Mouse (Mus musculus): Measurements from ENCODE around the gene Shroom3. TPM values are rescaled to one million over a fixed set of nuclear protein-coding genes. Genes with fewer than 3 reads are reported as not detected.
A peak's percentile ranks its signal among the peaks of the same experiment; 100 is the strongest.

The Shroom3 gene
- total RNA-seq (2018; cell fraction: chromatin; rRNA removed) = 1 to 10 TPM in 1 of 26 experiments, not detected in 25; 1.5 TPM
- under 1 TPM in 8 of 26 experiments, not detected in 18; 0.03 to 0.07 (median 0.04) TPM for total RNA-seq (2018; cell fraction: cytosol; rRNA removed)
- total RNA-seq (2018; cell fraction: nucleus; rRNA removed) = under 1 TPM in 2 of 26 experiments, not detected in 24; 0.17 TPM
- polyA plus RNA-seq (2018) = not detected in 3 replicates

DNA sequence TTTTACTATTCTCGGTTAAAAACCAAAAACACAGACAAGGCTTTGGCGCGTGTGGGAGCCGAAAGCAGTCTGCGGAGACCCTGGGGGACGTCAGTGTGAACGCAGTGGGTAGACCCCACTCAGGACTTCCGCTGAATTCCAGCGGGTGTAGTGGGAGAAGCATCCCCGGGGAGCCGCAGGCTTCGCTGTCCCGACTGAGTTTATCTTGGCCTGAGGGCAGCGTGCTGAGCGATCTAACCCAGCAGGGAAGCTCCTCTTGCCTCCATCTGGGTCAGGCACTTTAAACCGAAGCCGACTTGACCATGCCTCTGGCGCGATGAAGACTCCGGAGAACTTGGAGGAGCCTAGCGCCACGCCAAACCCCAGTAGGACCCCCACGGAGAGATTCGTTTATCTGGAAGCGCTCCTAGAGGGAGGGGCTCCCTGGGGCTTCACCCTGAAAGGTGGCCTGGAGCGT, at the start of gene Shroom3:
Shroom3 (plus strand) TSS at position 85 of the 457 bp plus-strand sequence.
- Histone ChIP-seq H3K36me3 (ENCODE audit: inconsistent target) (no peaks in the 10 kb centered on the region), H3K27ac (no peak within 1 kb of the TSS), H3K79me2 (ENCODE audit: inconsistent target) (no peaks in the 10 kb centered on the region), H3K4me3 (ENCODE audit: inconsistent target) (peak within 1 kb of the TSS; percentile 2; the same call in 1 of the 2 replicates)
- WGBS (ENCODE audit: missing documents) = 5% methylated on average over 26 of the region's 26 CpGs

DNA sequence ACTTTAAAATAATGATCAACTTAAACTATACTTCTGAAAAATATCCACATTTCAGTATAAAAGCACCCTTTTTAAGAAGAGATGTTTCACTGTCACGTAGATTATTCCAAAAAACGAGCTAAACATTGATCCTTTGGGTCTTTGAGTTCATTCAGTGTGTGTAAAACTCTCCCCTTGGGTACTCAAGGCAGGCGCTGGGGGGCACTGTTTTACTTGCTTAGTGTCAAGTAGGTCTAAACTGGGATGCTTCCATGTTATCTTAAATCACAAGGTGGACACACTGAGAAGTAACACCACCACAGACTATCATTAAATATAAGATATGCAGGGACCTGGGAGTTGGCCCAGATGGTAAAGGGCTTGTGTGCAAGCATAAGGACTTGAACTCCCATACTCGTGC, 49.7 kb upstream of the Shroom3 start:
- WGBS (ENCODE audit: missing documents) = 87% methylated on average over 4 of the region's 4 CpGs
- no peak overlapping the region for H3K4me3 ChIP-seq (ENCODE audit: inconsistent target)
- H3K27ac ChIP-seq = no peak overlapping the region
- H3K79me2 ChIP-seq (ENCODE audit: inconsistent target) = no peaks in the 10 kb centered on the region
- no peaks in the 10 kb centered on the region for H3K36me3 ChIP-seq (ENCODE audit: inconsistent target)

DNA sequence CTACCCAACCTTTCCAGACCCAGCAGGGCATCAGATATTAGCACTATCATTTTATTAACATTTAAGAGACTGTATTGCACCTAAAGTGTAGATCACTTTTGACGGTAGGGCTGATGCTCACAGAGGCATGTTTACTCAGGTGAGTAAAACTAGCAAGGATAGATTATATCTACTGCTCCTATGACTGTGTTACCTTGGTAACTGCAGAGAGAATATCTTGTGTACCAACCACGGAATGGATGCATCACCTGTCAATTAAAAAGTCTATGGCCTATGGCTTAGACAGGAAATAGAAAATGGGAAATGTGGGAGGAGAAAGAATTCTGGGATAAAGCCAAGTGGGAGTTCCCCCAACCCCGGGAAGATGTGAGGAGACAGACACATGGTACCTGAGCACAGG, 48.3 kb upstream of the Shroom3 start:
- 88% methylated on average over 3 of the region's 3 CpGs for WGBS (ENCODE audit: missing documents)
- no peak overlapping the region for H3K27ac ChIP-seq
- no peak overlapping the region for H3K4me3 ChIP-seq (ENCODE audit: inconsistent target)

DNA sequence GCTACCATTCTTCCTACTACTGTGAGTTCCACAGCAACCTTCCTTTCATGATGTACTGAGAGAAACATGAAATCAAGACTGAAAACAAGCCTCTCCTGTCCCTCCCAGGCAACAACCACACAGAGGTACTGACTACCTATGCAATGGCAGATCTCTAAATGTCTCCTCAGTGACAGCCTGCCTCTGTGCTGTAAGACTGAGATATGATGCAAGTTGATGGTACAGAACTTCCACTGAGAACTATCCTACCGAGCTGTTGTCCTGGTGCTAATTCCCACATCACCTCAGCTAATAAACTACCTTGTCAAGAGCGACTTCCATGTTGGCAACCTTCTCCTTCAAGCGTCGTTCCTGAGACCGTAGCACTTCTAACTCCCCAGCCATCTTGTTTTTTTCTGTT, 47.3 kb upstream of the Shroom3 start:
- WGBS (ENCODE audit: missing documents) = 98% methylated on average over 5 of the region's 5 CpGs
- Histone ChIP-seq H3K79me2 (ENCODE audit: inconsistent target) (no peaks in the 10 kb centered on the region), H3K27ac (no peak overlapping the region), H3K36me3 (ENCODE audit: inconsistent target) (no peaks in the 10 kb centered on the region), H3K4me3 (ENCODE audit: inconsistent target) (no peak overlapping the region)

More for the DNA sequence above, 48.3 kb upstream of the Shroom3 start:
- Histone ChIP-seq H3K79me2 (ENCODE audit: inconsistent target) (no peaks in the 10 kb centered on the region), H3K36me3 (ENCODE audit: inconsistent target) (no peaks in the 10 kb centered on the region)

DNA sequence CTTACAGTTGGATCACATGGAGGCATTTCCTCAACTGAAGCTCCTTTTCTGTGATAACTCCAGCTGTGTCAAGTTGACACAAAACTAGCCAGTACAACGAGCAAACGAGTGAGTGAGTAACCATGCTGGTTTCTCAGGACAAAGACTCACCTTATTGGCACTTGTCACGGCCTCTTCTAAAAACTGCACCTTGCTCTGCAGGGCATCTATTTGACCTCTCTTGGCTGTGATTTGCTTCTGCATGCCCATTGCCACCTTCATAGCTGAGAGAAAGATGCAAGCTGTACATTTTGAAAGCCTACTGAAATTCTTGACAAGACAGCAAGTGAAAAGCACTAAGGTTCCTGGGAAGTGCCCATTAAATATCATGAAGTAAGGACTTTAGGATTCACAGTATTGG, 42.4 kb upstream of the Shroom3 start:
- Histone ChIP-seq H3K4me3 (ENCODE audit: inconsistent target) (no peak overlapping the region), H3K27ac (no peak overlapping the region), H3K79me2 (ENCODE audit: inconsistent target) (no peaks in the 10 kb centered on the region), H3K36me3 (ENCODE audit: inconsistent target) (no peaks in the 10 kb centered on the region)
- 96% methylated on average over 3 of the region's 3 CpGs for WGBS (ENCODE audit: missing documents)

DNA sequence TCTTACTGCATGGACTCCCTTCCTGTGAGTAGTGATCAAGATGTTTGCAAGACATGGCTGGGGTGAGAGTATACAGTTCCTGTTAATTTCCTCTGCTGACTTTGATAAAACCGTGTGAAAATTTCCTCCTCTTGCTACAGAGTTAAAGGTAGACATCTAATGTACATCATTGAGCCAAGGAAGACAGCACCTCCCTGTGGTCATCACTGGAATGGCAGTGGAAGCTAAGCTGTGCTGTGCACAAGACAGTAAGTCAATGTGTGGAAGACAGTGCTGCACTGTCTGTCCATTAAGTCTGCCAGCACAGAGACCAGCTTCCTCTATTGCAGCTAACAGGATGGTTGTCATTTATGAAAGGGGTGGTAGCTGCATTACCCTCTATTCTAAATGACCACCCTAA, 27.0 kb upstream of the Shroom3 start:
- Histone ChIP-seq H3K27ac (no peak overlapping the region), H3K79me2 (ENCODE audit: inconsistent target) (no peaks in the 10 kb centered on the region), H3K36me3 (ENCODE audit: inconsistent target) (no peaks in the 10 kb centered on the region), H3K4me3 (ENCODE audit: inconsistent target) (no peak overlapping the region)
- WGBS (ENCODE audit: missing documents) = 0% methylated on average over 1 of the region's 1 CpGs

DNA sequence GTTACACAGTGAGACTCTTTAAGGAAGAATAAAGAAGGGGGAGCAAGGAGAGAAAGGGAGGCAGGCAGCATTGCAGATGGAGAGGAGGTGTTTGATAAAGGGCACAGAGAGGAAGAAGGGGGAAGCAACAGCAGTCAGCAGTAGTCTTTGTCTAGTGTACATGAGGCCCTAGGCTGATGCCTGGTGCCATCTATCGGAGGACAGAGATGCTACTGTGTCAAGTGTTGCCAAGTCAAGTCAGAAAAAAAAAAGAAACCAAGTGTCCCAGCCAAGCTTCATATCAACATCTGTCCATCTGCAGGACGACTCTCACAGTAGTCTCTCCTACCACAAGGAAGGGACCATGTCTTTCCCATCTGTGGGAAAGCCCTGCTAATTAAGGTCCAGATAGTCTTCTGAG, 18.9 kb upstream of the Shroom3 start:
- Histone ChIP-seq H3K4me3 (ENCODE audit: inconsistent target) (no peak overlapping the region), H3K79me2 (ENCODE audit: inconsistent target) (no peaks in the 10 kb centered on the region), H3K27ac (no peak overlapping the region), H3K36me3 (ENCODE audit: inconsistent target) (no peaks in the 10 kb centered on the region)
- WGBS (ENCODE audit: missing documents) = 90% methylated on average over 2 of the region's 2 CpGs

DNA sequence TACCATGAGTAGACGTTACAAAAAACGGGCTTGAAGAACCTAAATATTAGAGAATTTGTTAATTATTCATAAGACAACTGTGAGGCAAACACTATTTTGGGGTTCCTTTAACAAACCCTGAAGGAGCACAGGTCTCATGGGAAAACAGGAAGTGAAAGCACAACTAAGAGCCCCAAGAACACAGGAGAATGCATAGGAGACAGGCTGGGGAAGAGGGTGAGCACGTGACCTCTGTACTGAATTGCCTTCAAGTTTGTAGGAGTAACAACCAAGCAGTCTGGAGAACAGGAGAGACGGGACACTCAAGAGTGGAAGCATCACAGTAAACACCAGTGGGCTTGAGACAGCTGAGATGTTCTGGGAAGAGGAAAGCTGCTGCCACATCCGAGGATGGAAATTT, 16.4 kb upstream of the Shroom3 start:
- no peaks in the 10 kb centered on the region for H3K79me2 ChIP-seq (ENCODE audit: inconsistent target)
- no peaks in the 10 kb centered on the region for H3K36me3 ChIP-seq (ENCODE audit: inconsistent target)
- 67% methylated on average over 4 of the region's 5 CpGs for WGBS (ENCODE audit: missing documents)
- H3K4me3 ChIP-seq (ENCODE audit: inconsistent target) = no peak overlapping the region
- no peak overlapping the region for H3K27ac ChIP-seq

DNA sequence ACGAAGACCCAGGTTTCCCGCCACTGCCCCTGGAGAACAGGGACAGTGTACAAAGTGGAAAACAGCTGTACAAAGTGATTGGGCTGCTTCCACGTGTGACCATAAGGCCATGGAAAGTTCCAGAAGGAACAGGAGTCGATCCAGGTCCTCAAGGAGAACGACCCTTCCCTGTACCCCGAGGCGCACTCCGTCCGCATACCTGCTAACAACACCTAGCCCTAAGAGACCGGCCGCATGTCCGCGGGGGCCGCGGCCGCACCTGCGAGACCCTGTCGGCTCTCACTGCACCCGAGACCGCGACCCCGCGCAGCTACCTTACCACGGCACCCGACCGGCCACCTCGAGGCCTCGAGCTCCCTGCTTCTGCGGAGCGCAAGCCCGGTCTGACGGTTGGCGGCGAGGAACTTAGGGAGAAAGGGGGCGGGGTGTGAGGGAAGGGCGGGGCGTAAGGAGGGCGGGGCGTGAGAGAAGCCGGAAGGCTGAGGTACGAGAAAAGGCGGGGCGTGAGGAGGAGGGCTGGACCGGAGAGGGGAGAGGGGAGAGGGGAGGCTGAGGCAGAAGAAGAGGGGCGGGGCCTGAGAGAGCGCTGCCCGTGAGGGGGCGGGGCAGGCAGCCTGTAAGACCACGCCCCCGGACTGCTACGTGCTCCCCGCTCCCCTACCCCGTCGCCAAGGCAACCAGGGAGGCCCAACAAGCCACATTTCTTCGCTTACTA, 8.2 kb upstream of the Shroom3 start, which contains the start of gene Ccdc158:
Ccdc158 (minus strand) TSS at position 413 of the 715 bp plus-strand sequence.
- H3K27ac ChIP-seq = no peak within 1 kb of the TSS
- no peaks in the 10 kb centered on the region for H3K79me2 ChIP-seq (ENCODE audit: inconsistent target)
- WGBS (ENCODE audit: missing documents) = 13% methylated on average over 48 of the region's 55 CpGs
- H3K4me3 ChIP-seq (ENCODE audit: inconsistent target) = no peak within 1 kb of the TSS; the same call in 1 of the 2 replicates
- H3K36me3 ChIP-seq (ENCODE audit: inconsistent target) = no peaks in the 10 kb centered on the region

DNA sequence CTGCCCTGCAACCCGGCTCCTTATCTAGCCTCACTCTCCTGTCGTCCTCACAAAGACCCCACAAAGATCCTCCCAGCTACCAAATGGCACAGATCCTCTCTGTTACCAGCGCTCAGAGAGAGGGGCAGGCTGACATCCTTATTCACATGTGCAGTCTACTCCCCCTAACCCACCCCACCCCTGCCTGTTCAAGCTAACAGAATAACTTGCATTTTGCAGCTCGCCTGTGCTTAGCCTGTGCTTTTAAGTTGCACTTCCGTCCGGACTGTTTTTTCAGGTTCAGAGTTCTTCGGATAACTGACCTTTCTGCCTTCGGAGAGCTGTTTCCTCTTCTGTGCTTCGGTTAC, 7.7 kb upstream of the Shroom3 start:
- Histone ChIP-seq H3K36me3 (ENCODE audit: inconsistent target) (no peaks in the 10 kb centered on the region), H3K79me2 (ENCODE audit: inconsistent target) (no peaks in the 10 kb centered on the region), H3K27ac (no peak overlapping the region), H3K4me3 (ENCODE audit: inconsistent target) (no peak overlapping the region; the same call in 1 of the 2 replicates)
- WGBS (ENCODE audit: missing documents) = 2% methylated on average over 9 of the region's 9 CpGs

DNA sequence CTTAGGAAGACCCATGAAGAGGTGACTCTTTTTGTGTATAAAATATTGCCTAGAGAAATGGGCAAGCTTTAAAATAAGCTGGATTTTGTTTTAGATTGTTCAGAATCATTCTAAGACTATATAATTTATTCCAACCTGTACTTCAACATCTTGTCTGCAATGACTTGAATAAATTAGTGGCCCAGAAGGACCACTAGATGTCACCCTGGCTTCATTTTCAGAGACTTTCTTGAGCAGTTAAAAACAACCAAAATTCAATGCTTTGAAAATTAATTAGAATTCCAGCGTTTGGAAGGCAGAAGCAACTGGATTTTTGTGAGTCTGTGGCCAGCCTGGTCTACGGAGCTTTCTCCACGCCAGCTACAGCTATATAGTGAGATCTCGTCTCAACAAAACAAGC, 3.8 kb upstream of the Shroom3 start:
- Histone ChIP-seq H3K36me3 (ENCODE audit: inconsistent target) (no peaks in the 10 kb centered on the region), H3K27ac (no peak overlapping the region), H3K79me2 (ENCODE audit: inconsistent target) (no peaks in the 10 kb centered on the region), H3K4me3 (ENCODE audit: inconsistent target) (no peak overlapping the region)
- 43% methylated on average over 4 of the region's 4 CpGs for WGBS (ENCODE audit: missing documents)

DNA sequence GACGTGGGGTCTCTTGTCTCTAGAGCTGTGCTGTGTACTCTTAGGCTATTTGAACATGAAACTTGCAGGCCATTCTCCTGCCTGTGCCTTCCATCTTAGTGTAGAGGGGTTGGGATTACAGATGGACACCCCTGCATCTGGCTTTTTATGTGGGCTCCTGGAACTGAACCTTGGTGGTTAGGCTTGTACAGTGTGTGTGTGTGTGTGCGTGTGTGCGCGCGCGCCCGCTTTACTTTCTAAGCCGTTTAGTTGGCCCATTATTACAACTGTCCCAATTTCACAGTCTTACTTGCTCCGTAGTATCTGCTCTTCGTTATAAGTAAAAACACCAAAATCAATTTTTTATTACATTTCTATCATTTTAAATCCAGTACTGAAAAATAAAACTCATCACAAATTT, 1.4 kb upstream of the Shroom3 start:
- no peaks in the 10 kb centered on the region for H3K36me3 ChIP-seq (ENCODE audit: inconsistent target)
- H3K4me3 ChIP-seq (ENCODE audit: inconsistent target) = no peak overlapping the region
- H3K79me2 ChIP-seq (ENCODE audit: inconsistent target) = no peaks in the 10 kb centered on the region
- WGBS (ENCODE audit: missing documents) = 91% methylated on average over 10 of the region's 10 CpGs
- no peak overlapping the region for H3K27ac ChIP-seq

DNA sequence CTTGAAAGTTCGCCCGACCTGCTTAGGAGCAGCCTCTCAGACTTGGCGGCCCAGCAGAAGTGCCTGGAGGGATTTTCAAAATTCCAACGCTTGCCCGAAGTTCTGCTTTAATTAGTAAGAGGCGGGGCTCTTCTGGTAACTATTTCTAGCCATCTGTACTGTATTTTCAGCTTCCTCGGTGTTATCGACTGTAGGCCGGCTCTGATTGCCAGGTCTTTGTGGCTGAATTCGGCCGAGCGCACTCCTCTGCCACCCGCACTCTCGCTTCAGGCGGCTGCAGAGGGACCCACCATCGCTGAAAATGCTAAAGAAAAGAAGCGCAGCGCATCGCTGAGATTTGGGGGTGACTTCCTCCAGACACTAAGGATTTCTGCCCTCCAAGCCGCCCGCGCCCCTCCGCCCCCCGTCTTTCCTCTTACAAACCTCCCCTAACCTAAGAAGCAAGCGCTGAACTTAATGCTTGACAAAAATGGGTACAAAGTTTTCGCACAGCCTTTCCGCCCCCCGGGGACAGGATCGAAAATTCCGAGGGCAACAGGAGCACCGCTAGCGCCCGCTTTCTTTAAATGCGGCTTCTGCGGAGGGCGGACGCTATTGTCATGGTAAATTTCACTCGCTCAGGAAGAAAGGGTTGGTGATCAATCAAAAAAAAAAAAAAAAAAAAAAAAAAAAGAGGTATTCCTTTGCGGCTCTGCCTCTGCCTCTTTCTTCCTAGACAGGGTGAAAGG, 450 bp upstream of the Shroom3 start:
- Histone ChIP-seq H3K27ac (no peak overlapping the region), H3K4me3 (ENCODE audit: inconsistent target) (peak overlapping the region; percentile 2; the same call in 1 of the 2 replicates), H3K36me3 (ENCODE audit: inconsistent target) (no peaks in the 10 kb centered on the region), H3K79me2 (ENCODE audit: inconsistent target) (no peaks in the 10 kb centered on the region)
- WGBS (ENCODE audit: missing documents) = 6% methylated on average over 39 of the region's 39 CpGs

DNA sequence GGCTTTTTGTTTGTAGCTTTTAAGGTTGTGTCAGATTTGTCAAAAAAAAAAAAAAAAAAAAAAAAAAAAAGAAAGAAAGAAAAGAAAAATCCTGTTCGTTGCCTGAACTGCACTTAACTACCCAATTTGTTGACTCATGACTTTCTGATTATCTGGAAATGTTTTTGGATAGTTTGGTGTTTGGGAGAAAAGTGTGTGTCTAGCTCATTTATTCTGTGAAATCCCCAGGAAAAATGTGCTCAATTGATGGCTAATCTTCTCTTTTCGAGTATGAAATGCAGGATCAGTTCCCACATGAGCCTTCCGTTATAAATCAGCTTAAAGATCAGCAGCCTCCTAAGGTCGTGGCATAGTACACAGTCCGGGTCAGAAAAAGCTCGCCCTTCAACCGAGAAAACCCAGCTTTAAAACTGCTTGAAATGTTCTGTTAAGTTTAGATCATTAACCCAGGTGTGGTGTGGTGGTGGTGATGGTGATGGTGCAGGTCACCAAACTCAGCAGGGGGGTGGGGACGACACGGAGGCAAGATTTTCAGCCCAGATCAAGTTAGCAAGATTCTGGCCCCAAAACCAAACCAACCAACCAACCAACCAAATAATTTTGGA, 738 bp downstream of the Shroom3 start:
- 71% methylated on average over 9 of the region's 9 CpGs for WGBS (ENCODE audit: missing documents)
- Histone ChIP-seq H3K36me3 (ENCODE audit: inconsistent target) (no peaks in the 10 kb centered on the region), H3K27ac (no peak overlapping the region), H3K79me2 (ENCODE audit: inconsistent target) (no peaks in the 10 kb centered on the region), H3K4me3 (ENCODE audit: inconsistent target) (no peak overlapping the region)

Data from macrophage (primary cell).